Mouse (Mus musculus): ENCODE data around the gene Mrm1. TPM values are rescaled to one million over a fixed set of nuclear protein-coding genes. Genes with fewer than 3 reads are reported as not detected.

Gene Mrm1
- polyA plus RNA-seq, 1 experiment from 2014 or later: 12.1 TPM

DNA sequence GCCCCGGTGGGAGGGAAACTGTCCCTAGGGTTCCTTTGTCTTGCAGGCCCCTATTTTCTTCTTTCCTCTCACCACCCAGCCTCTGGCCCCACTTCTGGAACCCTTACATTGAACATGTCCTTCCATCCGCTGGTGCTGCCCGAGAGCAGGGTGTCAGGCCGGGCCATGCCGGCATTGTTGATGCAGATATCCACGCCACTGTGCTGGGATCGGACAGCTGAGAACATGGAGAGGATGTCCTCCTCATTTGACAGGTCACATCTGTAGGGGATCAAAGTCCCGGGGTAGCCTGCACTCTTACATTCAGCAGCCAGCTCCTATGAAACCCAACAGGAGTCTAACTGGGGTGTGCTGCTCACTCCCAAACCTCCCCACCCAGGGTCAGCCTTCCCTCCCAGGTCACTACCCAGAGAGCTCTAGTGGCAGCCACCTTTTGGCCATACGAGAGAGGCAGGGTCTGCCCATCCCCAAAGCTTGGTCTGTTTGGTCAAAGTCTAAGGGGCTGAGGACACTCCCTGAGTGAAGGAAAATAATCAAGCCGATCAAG, 6.0 kb upstream of the Mrm1 start:
- H3K9me3 ChIP-seq (ENCODE audit: low read depth, low read length): no peaks in the 10 kb centered on the region
- no peak overlapping the region for H3K9ac ChIP-seq
- no peaks in the 10 kb centered on the region for H3K36me3 ChIP-seq (ENCODE audit: insufficient read depth)
- ATAC-seq (ENCODE audit: insufficient read depth) (no peak), DNase-seq (no peak)
- H3K4me1 ChIP-seq (ENCODE audit: insufficient read depth): 0 out of 2 replicates have a peak, but pooled peaks cover 2% of the 10 kb centered on the region
- no peak overlapping the region for H3K27ac ChIP-seq (ENCODE audit: low read depth)
- 79% methylated on average over 10 of the region's 10 CpGs for WGBS
- no peaks in the 10 kb centered on the region for H3K27me3 ChIP-seq (ENCODE audit: insufficient read depth, low read length)
- TF ChIP-seq CTCF (IDR thresholded peaks at IDR 0.05; ENCODE audit: low read depth): no peak
- peak overlapping the region; percentile 27; the same call in 1 of the 2 replicates for H3K4me2 ChIP-seq
- no peak overlapping the region for H3K4me3 ChIP-seq (ENCODE audit: low read depth, low read length)

DNA sequence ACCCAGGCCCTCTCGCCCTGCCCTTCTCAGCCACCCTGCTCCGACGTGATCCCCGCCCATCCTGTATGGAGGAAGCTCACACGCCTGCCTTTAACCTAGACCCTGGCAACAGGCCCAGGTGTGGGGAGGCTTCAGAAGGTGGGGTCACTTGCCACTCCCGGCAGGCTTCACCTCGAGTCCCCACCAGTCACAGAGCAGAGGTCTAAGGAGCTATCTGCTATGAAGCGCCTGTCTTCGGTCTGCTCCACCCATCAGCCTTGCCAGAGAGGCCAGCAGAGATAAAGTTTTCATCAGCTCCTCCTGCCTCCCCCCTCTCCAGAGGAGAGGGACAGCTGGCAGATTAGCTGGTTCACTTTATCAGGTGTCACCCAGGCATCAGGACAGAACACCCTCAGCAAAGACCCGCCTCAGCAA, 4.2 kb upstream of the Mrm1 start:
- no peak for DNase-seq
- no peaks in the 10 kb centered on the region for H3K9me3 ChIP-seq (ENCODE audit: low read depth, low read length)
- peak overlapping the region; percentile 20; the same call in 1 of the 2 replicates for H3K9ac ChIP-seq
- 0 out of 2 replicates have a peak overlapping the region, but pooled peaks have one; percentile 46 for H3K27ac ChIP-seq (ENCODE audit: low read depth)
- H3K4me1 ChIP-seq (ENCODE audit: insufficient read depth): 0 out of 2 replicates have a peak, but pooled peaks cover 2% of the 10 kb centered on the region
- no peaks in the 10 kb centered on the region for H3K27me3 ChIP-seq (ENCODE audit: insufficient read depth, low read length)
- peak overlapping the region; percentile 2; the same call in 1 of the 2 replicates for H3K4me3 ChIP-seq (ENCODE audit: low read depth, low read length)
- no peaks in the 10 kb centered on the region for H3K36me3 ChIP-seq (ENCODE audit: insufficient read depth)
- WGBS: 38% methylated on average over 10 of the region's 10 CpGs
- no peak; the same call in 1 of the 2 replicates for ATAC-seq (ENCODE audit: insufficient read depth)
- no peak for TF ChIP-seq CTCF (IDR thresholded peaks at IDR 0.05; ENCODE audit: low read depth)
- peak overlapping the region; percentile 39; the same call in 1 of the 2 replicates for H3K4me2 ChIP-seq

DNA sequence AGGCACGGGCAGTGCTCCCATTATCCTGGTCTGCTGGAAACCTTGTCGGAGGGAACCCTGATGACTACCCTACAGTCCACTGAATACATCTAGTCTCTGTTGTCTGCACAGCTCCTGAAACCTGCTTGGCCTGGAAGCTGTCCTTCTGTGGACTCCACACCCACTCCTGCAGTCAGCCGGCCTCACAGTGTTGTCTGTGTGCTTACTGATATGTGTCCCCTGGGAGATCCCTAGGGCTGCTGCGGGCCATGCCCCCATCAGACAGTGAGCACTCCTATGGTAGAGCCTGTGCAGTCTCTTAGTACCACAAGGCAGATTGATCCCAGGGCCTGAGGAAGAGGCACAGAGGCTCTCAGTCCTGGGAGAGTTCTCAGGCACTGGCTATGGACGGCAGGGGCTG, 3.2 kb upstream of the Mrm1 start:
- Histone ChIP-seq H3K27me3 (ENCODE audit: insufficient read depth, low read length) (no peaks in the 10 kb centered on the region), H3K9ac (no peak overlapping the region), H3K4me3 (ENCODE audit: low read depth, low read length) (no peak overlapping the region; the same call in 1 of the 2 replicates), H3K27ac (ENCODE audit: low read depth) (no peak overlapping the region), H3K4me2 (peak overlapping the region; percentile 39; the same call in 1 of the 2 replicates), H3K36me3 (ENCODE audit: insufficient read depth) (no peaks in the 10 kb centered on the region), H3K9me3 (ENCODE audit: low read depth, low read length) (no peaks in the 10 kb centered on the region), H3K4me1 (ENCODE audit: insufficient read depth) (no peaks in the 10 kb centered on the region)
- 69% methylated on average over 5 of the region's 5 CpGs for WGBS
- ATAC-seq (ENCODE audit: insufficient read depth): no peak
- no peak for TF ChIP-seq CTCF (IDR thresholded peaks at IDR 0.05; ENCODE audit: low read depth)
- no peak for DNase-seq

DNA sequence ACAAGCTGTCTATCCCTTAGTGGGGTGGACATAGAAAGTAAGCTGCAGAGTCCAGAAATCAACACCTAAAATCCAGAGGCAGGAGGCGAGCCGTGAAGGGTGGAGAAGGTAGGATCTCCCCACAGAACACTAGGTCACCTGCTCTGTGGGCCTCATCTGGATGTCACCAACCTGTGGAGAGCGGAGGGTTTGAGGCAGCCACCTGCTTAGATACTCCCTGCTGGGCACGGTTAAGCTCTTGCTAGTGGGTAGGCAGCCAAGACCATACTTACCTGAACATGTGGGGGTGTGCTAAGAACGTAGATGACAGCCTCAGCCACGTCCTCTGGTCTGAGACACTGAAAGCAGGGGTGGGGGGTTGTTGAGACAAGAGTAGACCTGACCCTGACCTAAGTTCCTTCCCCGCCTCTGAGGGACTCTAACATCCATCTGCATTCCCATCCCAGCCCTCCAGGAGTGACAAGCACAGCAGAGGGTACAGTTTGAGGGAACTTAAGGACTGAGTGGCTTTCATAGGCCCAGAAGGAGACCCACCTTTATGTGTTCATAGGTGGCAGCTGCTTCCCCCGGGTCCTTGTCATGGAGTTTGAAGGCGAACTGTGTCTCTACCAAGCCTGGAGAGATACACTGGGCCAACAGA, 1.9 kb upstream of the Mrm1 start:
- Histone ChIP-seq H3K27ac (ENCODE audit: low read depth) (no peak overlapping the region), H3K4me2 (no peak overlapping the region; the same call in 1 of the 2 replicates), H3K36me3 (ENCODE audit: insufficient read depth) (no peaks in the 10 kb centered on the region), H3K4me1 (ENCODE audit: insufficient read depth) (no peaks in the 10 kb centered on the region), H3K27me3 (ENCODE audit: insufficient read depth, low read length) (no peaks in the 10 kb centered on the region), H3K9me3 (ENCODE audit: low read depth, low read length) (no peaks in the 10 kb centered on the region), H3K9ac (no peak overlapping the region), H3K4me3 (ENCODE audit: low read depth, low read length) (no peak overlapping the region)
- DNase-seq: no peak
- 83% methylated on average over 9 of the region's 9 CpGs for WGBS
- no peak for ATAC-seq (ENCODE audit: insufficient read depth)
- TF ChIP-seq CTCF (IDR thresholded peaks at IDR 0.05; ENCODE audit: low read depth): no peak

DNA sequence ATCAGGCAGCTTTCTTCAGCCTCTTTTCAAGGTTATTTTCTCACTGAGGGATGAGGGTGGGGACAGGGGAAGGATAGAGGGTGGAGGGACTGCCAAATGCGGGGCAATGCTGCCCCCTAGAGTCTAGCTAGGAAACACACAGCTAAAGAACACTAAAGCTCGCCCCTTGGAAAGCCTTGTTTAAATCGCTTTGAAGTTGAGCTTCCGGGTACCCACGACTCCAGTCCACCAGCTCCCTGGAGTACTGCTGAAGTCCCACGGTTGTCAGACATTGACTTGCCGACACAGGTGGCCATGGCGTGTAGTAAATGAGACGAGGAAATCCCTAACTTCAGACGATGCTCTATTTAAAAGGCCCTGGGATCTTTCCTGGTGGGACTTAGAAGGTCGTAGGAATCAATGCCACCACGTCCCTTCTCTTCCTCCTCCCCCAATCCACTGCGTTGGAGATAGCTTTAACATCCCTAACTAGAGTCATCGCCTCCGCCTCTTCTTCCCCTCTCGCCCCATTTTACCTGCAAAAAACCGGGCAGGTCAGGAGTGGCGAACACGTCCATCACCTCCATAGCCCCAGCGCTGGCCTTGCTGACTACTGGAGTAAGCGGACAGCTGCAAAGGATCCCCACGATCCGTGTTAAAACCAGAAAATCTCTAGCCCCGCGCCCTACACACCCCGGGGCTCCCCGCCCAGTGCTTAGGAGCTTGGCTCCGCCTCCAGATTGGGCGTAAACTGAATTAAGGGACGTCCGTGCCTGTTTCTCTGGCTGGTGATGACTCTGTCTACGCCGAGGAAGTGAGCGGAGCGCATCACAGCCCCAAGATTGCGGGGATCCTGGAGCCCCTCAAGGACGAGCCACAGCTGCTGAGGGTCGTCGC, 992 bp downstream of the Mrm1 start:
- Histone ChIP-seq H3K9ac (peak overlapping the region; percentile 71), H3K27me3 (ENCODE audit: insufficient read depth, low read length) (no peaks in the 10 kb centered on the region), H3K4me2 (peak overlapping the region; percentile 99), H3K4me1 (ENCODE audit: insufficient read depth) (no peaks in the 10 kb centered on the region), H3K4me3 (ENCODE audit: low read depth, low read length) (peak overlapping the region; percentile 74), H3K27ac (ENCODE audit: low read depth) (peak overlapping the region; percentile 90), H3K36me3 (ENCODE audit: insufficient read depth) (no peaks in the 10 kb centered on the region), H3K9me3 (ENCODE audit: low read depth, low read length) (no peaks in the 10 kb centered on the region)
- DNase-seq (peak; percentile 87), ATAC-seq (ENCODE audit: insufficient read depth) (peak; percentile 70)
- peak; percentile 81 for TF ChIP-seq CTCF (IDR thresholded peaks at IDR 0.05; ENCODE audit: low read depth)
- WGBS: under 1% methylated on average over 39 of the region's 39 CpGs

DNA sequence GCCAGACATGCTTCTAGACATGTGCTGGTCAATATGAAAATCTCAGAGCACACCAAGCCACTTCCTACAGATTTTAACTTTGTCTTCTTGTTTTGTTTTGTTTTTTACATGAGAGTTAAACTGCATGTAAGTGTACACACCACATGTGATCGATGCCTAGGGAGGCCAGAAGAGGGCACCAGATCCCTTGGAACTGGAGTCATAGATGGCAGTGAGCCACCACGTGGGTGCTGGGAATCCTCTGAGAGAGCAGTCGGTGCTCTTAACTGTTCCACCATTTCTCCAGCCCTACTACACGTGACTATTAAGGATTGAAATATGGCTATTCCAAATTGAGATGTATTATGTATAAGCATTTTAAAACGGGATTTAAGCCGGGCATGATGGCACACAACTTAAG, 2.0 kb downstream of the Mrm1 start:
- WGBS: 77% methylated on average over 6 of the region's 6 CpGs
- no peaks in the 10 kb centered on the region for H3K36me3 ChIP-seq (ENCODE audit: insufficient read depth)
- DNase-seq: peak; percentile 26
- no peaks in the 10 kb centered on the region for H3K9me3 ChIP-seq (ENCODE audit: low read depth, low read length)
- no peaks in the 10 kb centered on the region for H3K27me3 ChIP-seq (ENCODE audit: insufficient read depth, low read length)
- no peaks in the 10 kb centered on the region for H3K4me1 ChIP-seq (ENCODE audit: insufficient read depth)
- no peak overlapping the region for H3K4me3 ChIP-seq (ENCODE audit: low read depth, low read length)
- TF ChIP-seq CTCF (IDR thresholded peaks at IDR 0.05; ENCODE audit: low read depth): peak; percentile 28; the same call in 1 of the 2 replicates
- no peak for ATAC-seq (ENCODE audit: insufficient read depth)
- no peak overlapping the region for H3K4me2 ChIP-seq
- H3K27ac ChIP-seq (ENCODE audit: low read depth): no peak overlapping the region
- no peak overlapping the region for H3K9ac ChIP-seq
